Mouse (Mus musculus): ENCODE data around the gene Pirt. TPM values are rescaled to one million over a fixed set of nuclear protein-coding genes. Genes with fewer than 3 reads are reported as not detected.

Gene Pirt
- total RNA-seq (2021): under 1 TPM; 0.11 to 0.14 TPM

DNA sequence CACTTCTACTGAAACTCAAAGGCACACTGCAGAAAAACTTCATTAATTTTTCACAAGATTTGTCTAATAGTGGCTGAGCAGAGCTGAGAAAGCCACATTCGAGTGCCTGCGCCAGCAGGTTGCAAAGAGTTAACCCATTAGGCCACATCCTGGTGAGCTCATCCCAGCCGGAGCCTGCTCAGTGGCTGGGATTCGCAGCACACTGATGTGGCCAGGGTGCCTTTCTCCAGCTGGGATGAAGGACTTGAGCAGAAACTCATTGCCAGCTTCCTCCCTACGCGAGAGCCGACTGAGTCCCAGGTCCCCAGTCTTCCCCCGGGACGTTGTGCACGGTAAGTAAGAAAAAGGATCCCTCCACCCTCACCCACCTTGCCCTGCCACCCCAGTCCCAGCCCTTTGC, at the start of gene Pirt:
Pirt (plus strand) TSS at position 171 of the 400 bp plus-strand sequence.
- intact Hi-C loops (cut with DNase I): no loop called here
- DNase-seq (ENCODE audit: low spot score in 2 of 2): no peak

DNA sequence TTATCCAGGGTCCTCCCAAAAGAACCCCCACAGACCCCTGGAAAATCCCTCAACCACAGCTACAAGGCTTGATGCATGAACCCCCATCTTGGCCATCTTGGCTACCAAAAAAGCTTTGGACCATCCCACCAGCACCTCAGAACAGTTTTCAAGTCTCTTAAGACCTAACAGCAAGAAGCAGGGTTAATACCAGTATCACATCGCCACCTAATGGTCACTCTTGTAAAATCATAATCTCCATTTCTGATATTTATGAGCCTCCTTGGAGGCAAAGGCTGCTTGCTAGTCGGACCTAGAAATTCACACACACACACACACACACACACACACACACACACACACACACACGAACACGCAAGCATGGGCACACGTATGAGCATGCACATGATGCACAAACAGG, 40.1 kb upstream of the Pirt start:
- intact Hi-C loops (cut with DNase I): loop anchor here (2.0 to 5.0 kb wide), 4 partner anchors 344 to 1051 kb away; partner anchors contain the start of gene Shisa6
- DNase-seq (ENCODE audit: low spot score in 2 of 2): peak; percentile 47 to 74

DNA sequence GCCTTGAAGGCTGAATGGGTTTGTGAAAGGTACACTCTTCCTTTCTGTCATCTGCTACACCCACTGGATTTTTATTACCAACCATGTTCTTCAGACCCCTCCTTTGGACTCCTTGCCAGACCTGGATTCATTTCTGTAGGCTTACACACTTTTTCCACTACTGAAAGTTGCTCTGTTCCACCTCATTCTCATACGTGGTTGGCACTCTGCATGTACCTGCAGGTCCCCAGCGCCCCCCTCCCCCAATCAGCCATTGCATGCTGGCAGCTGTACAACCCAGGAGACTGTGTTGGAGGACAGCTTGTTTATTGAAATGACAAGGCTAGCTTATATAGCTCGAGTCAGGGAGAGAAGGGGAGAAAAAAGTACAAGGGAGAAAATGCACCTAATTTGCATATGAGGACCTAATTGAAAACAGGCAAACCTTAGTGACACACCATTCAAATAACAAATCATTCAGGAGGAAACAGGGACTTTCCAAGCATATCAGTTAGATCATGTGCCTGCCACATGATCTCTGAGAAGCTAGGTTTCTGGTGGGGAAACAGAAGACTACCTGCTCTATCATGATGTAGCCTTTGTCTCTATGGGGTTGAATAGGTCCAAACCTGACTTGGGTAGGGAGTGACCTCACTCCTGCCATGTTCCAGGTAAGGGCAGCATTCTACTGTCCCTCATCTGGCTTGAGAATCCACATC, 38.9 kb upstream of the Pirt start:
- DNase-seq (ENCODE audit: low spot score in 2 of 2): no peak
- intact Hi-C loops (cut with DNase I): loop anchor here (5.0 kb wide), 3 partner anchors 346 to 966 kb away; partner anchors contain the start of gene Shisa6

DNA sequence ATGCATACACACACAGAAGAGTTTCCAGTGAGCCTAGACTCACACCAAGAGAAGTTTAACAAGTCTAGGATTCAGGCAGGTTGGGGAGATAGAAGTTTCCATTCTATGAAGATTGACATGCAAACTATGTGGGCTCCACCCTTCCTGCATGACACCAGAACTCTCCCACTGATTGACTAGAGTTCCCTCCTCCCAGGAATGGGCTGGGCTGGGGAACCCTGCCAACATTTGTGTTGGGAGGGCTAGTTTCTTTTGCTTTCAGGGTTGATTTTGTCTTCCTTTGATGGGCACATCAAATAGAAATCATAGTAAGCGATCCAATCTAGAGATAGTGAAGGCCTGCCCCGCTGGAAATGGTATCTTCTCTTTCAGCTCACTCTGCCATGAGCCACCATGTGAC, 30.5 kb upstream of the Pirt start:
- no peak for DNase-seq (ENCODE audit: low spot score in 2 of 2)
- intact Hi-C loops (cut with DNase I): no loop called here

DNA sequence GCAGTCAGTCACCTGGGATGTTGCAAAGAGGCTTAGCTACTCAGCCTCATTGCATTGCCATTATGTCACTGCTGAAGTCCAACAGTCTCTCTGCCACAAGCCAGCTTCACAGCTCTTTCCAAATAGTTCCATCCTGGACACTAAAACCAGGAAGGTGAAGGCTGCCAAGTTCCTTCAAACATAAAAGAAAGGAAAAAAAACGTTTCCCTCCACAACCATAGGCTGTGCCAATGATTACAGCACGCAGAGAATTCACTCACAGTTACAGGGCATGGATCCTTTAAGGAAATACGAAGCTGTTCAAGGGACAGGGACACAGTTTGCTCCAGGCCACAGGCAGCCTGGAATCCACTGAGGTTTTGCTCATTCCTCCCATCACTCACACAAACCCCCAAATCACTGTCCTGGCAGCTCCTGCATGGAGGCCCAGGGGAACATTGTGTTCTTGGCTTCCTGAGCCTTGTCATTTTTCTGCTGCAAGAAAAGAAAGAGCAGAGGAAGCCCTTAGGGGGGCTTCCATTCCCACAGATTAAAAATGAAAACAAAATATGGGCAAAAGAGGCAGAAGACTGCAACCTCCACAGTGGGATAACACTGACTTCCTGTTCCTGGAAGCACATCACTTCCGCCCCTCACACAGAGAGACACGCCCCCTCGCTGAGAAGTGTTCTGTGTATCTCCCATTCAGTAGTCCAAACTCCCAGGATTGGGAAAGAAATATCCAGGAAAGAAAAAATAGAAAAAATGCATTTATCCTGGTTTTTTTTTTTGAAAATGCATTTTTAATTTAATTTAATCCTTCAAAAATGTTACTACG, 29.3 kb upstream of the Pirt start:
- DNase-seq (ENCODE audit: low spot score in 2 of 2): peak in 1 of 2 experiments; percentile 5
- intact Hi-C loops (cut with DNase I): no loop called here

DNA sequence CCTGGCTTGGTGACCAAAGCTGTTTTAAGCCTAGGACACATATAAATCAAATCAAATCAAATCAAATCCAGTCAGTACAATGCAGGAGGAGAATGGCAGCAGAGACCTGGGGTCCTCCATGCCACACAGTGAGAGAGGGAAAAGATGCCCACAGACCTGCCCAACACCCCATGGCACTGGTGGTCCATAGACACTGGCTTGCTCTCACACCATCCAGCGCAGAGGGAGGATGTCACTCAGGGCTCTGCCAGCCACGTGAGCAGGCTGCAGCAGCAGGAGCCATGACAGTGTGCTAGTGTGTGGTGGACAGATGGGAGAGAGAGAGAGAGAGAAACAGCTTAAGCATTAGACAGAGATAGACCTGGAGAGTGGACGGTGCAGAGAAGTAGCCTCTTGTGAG, 19.2 kb upstream of the Pirt start:
- intact Hi-C loops (cut with DNase I): no loop called here
- DNase-seq (ENCODE audit: low spot score in 2 of 2): no peak

DNA sequence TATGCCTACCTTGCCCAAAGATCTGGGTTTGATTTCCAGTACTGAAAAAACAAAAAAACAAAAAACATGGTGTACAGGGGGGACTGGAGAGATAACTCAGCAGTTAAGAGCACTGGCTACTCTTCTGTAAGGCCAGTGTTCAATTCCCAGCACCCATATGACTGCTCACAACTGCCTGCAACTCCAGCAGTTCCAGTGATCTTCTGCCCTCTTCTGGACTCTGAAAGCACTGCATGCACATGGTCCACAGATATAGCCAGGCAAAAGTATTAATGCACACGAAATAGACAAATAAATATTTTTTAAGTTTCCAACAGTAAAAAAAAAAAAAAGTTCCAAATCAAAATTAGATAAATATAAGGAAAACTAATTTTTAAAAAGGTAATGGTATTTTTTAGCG, 13.0 kb upstream of the Pirt start:
- intact Hi-C loops (cut with DNase I): loop anchor here (2.0 kb wide), 1 partner anchor 1078 kb away; no protein-coding TSS in a partner anchor
- no peak for DNase-seq (ENCODE audit: low spot score in 2 of 2)

DNA sequence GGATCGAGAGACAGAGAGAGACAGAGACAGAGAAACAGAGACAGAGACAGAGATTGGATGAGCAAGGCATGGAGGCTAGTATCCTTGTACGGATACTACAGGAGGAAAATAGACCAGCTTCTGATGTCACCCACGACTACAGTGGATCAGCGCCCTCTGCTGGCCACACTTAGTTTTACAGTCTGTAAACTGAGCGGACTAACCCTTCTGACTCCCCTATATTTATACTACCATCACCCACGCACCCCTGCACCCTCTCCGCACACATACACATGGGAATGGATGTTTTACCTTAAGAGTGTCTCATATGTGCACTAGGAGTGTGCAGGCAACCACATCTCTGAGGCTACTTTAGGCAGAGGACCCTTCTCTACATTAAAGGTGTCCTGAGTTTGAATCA, 12.4 kb upstream of the Pirt start:
- intact Hi-C loops (cut with DNase I): loop anchor here (2.0 kb wide), 1 partner anchor 1079 kb away; no protein-coding TSS in a partner anchor
- DNase-seq (ENCODE audit: low spot score in 2 of 2): peak; percentile 68 to 74

DNA sequence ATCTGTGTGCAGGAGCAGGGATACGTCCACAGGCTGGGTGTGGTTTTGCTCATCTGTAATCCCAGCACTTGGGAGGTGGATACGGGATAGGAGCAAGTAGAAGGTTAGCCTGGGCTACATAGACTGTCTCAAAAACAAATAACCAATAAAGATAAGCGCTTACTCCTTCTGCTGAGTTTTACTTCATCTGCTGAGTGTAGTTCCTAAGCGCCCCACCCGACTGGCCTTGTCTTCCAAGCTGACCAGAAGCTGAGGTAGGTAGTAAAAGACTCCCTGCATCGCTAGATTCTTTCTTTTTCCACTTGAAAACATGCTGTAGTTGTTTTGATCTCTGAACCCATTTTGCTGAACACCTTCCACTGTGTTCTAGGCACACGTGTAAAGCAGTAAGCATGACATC, 9.0 kb upstream of the Pirt start:
- intact Hi-C loops (cut with DNase I): no loop called here
- DNase-seq (ENCODE audit: low spot score in 2 of 2): no peak

DNA sequence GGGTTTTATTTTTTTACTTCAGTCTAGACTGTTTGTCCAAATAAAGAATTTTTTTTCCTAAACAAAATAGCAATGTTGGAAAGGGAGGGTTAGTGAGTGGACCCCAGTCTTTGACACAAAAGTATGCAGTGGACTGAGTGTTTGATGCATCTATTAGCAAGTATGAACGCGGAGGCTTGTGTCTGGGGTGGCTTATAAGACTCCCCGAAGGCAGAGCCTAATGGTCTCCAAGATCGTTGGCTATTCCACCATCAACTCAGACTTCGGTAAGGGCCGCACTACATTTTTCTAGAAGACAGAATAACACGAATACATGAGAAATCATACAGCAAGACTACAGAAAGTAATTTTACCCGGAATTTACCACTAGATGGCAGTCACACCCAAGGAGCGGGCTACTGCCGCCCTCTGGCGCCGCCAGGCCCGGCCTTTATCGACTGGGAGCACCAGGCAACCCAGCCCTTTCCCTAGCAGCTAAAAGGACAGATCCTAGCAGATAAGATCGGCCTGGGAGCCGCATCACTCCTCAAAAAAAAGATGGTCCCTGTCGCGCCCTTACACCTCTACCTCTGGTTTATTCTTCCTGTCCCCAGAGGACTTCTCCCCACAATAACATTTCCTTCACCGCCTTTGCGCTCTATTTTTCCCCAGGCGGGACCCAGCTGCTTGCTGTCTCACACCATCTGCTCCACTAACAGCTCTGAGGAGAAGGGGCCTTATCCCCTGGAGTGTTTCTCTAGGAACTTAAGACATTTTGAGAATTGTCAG, 6.0 kb upstream of the Pirt start:
- intact Hi-C loops (cut with DNase I): loop anchor here (1.0 to 5.0 kb wide), 3 partner anchors 80 to 182 kb away; no protein-coding TSS in a partner anchor
- DNase-seq (ENCODE audit: low spot score in 2 of 2): peak; percentile 69 to 85

DNA sequence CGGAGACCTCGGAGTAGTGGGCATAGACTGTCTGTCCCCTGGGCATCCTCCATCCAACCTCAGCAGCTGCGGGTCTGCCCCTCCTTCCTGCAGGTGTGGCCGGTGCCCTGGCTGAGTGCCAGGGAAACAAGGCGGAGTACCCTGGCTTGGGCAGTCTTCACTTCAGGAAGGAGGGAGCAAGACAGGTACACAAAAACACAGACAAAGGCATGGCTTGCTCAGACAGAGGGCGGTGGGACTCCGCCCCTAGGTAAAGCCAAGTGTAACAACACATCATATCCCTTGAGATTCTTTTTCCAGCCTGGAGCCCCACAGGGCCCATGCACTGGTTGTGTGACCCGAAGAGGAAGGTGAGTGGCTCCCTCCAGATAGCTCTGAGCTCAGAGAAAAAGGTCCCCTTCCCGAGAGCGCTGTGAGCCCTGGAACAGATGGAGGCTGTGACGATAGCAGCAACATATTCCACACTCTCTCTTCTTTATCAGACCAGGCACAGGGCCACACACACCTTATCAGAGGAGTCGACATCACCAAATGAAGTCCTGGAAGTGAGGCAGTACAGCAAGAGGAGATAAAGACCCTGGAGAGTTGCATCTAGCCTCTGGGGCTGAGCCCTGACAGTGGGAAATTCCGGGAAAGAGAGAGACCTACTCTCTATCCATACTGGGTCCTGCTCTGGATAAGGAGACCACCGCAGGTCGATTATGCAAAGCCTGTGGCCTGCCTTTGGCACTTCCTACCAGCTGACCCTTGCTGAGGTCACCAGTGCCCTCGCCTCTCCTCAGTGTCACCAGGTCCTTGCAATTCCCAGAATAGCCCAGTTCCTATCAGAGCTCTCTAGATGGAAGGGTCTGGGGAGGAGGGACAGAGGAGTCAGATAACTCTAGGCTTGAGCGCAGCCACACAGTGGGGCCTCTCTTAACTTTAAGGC, 1.0 kb downstream of the Pirt start:
- intact Hi-C loops (cut with DNase I): no loop called here
- no peak for DNase-seq (ENCODE audit: low spot score in 2 of 2)

DNA sequence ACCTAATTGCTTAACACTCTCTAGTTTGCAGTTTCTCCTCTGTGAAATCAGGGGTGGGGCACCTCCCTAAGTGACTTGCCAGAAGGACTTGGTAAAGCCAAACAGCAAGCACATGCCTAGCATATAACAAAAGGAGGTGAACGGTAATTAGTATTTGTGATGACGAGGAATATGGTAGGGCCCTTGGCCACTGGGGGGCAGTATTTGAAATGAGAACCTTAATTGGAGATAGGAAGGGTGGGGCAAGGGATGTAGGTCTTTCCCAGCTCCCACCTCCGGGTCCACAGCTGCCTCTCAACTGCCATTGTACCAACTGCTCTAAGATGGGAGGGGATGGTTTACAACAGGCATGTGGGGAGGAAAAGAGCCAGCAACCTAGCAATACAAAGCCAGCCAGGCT, 2.5 kb downstream of the Pirt start:
- intact Hi-C loops (cut with DNase I): loop anchor here (2.0 kb wide), 1 partner anchor 71 kb away; no protein-coding TSS in a partner anchor
- peak; percentile 28 to 32 for DNase-seq (ENCODE audit: low spot score in 2 of 2)

DNA sequence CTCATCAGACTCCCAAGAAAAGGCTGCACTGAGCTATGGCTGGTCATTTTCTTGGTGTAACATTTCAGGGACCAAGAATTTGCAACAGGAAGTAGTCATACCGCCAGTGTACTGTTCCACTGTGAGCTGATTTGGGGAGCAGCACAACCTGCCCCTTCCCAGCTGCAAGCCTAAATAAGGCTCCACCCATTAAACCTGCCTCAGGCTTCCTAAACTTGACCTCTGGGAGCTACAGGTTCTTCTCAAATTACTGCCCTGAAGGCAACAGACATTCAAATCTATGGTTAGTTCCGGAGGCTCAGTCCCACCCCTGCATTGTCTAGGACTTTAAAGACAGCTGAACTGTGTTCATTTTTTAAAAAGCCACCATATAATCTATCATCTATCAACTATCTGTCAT, 8.2 kb downstream of the Pirt start:
- no peak for DNase-seq (ENCODE audit: low spot score in 2 of 2)
- intact Hi-C loops (cut with DNase I): no loop called here

DNA sequence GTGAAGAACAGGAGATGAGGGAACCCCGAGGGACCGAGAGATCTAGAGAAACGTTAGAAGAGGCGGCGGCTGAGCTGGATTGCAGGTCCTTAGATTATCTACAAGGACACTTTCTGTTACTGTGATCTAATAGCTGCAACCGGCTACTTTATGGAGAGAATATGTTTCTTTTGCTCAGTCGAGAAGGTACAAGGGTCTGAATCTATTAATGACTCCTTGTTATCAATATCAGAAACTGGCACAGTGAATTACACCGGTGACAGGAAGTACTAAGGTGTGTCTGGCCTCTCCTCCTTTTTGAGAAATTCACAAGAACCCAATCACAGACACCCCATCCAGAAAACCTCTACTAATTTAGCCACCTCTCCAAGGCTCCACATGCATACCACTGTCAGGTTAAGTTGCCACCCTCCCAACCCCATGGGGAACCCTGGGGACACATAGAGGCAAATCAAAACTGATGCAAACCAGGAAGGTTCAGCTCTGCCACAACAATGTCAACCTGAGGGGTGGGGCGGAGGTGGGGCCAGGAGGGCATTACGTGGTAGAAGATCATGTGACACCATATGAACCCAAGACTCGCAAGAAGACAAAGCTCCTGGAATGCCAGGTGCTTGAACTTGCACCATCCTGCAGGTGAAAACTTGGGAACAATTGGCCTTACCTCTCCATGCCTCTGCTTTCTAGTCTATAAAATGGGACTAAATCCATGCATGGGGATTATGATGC, 12.5 kb downstream of the Pirt start:
- intact Hi-C loops (cut with DNase I): no loop called here

DNA sequence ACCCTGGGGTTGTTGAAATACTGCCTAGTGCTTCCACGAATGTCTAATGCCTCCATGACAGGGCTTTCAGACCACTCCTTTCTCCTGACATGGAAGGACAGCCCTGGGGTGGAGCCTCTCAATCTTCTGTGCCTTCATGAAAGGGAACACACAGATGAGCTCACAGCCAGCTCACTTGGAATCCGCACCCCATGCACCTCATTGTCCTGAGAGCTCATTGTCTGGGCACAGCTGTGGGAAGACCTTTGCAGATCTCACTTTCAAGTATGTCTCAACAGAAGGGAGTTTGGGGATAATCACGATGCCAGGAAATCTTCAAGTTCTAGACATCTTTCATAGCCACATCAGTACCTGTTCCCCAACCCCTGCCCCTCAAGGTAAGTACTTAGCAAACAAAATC, 16.5 kb downstream of the Pirt start:
- intact Hi-C loops (cut with DNase I): no loop called here
- no peak for DNase-seq (ENCODE audit: low spot score in 2 of 2)

More for the DNA sequence above, 12.5 kb downstream of the Pirt start:
- no peak for DNase-seq (ENCODE audit: low spot score in 2 of 2)

DNA sequence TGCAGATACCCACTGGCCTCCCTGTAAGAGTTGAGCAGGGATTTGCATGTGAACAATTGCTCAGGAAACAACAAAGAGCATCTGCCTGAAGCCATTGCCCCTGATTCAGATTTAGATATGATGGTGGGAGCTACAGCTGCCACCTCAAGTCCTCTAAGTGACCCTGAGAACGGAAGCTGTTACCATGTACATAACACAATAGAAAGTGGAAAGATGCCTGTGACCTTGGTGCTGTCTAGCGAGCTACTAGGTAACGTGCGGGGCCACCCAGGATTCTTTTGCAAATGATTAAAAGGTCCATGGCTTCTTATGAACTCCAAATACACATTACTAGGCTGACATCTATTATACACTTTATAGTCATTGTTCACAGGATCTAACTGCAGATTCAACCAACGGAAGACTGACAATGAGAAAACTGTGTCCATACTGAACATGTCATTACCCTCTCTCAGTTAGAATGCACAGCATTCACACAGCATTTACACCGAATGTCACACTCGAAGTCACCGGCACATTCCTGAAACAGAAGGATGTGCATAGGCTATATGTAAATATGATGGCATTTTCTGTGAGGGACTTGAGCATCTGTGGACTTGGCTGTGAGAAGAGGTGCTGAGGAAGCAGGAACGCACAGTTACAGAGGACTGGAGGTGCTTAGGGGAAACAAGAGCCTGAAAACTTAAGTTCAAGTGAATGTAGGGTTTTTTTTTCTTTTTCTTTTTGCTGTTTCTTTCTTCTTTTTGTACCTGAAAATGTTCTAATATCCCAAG, 21.2 kb downstream of the Pirt start:
- intact Hi-C loops (cut with DNase I): no loop called here
- DNase-seq (ENCODE audit: low spot score in 2 of 2): no peak

DNA sequence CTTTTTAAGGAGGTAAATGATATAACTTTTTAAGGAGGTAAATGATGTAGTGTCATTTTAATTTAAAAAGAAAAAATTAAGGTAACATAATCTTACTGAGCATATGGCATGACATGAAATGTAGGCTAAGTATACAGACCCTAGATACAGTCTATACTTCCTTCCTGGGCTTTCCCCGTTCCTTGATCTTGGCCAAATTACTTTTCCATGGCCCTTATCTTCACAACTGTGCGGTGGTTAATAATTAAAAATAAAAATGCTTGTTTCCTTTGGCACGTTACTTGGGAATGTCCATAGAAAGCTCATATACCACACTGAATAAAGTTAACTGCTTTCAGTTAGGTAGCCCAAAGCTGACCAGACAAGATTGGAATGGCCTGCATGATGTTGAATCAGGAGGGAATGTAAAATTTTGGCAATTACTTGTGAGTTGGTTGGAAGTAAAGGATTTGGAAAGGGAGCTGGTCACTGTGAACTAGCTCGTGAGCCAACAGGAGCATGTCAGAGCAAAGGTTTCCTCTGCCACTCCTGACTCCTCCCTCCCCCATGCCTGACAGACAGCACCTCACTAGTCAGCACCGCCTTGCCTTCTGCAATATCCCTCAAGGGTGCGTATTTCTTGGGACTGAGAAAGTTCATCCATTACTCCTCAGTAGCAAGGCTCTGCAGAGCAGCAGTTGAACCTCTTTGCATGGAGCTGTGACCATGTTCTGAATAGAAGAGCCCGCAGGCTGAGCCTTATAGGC, 22.8 kb downstream of the Pirt start:
- DNase-seq (ENCODE audit: low spot score in 2 of 2): no peak
- intact Hi-C loops (cut with DNase I): loop anchor here (5.0 kb wide), 1 partner anchor 38 kb away; no protein-coding TSS in a partner anchor
